Mouse (Mus musculus) MEL (cell line): Measurements from ENCODE around the gene Angptl8.

Source experiments
- CTCF ChIP-seq, 3 experiments: IDR thresholded peaks in 2 of 3; conservative IDR thresholded peaks in 1 of 3; 2 replicates each; pipeline ENCODE4 v1.5.1; 2011 to 2012; ENCODE audit warnings: low read length in 3 of 3, low read depth in 2 of 3, mild to moderate bottlenecking in 2 of 3, improper control_type of control experiment in 1 of 3, inconsistent platforms in 1 of 3, mixed read lengths in 1 of 3, moderate library complexity in 1 of 3; ENCODE audit not compliant: control insufficient read depth in 1 of 3, insufficient read depth in 1 of 3, poor library complexity in 1 of 3, severe bottlenecking in 1 of 3
- E2F4 ChIP-seq: IDR thresholded peaks from 2 replicates; pipeline ENCODE4 v1.6.1; 2011; ENCODE audit warnings: low read depth, low read length, improper control_type of control experiment, borderline replicate concordance
- EP300 ChIP-seq, 2 experiments: IDR thresholded peaks; 2 replicates each; pipeline ENCODE4 v1.6.1; 2011; ENCODE audit warnings: improper control_type of control experiment in 2 of 2, low read length in 2 of 2, low read depth in 1 of 2, mild to moderate bottlenecking in 1 of 2
- GATA1 ChIP-seq: IDR thresholded peaks from 2 replicates; pipeline ENCODE4 v1.6.1; 2011; ENCODE audit warnings: low read depth, low read length, improper control_type of control experiment
- MAX ChIP-seq: IDR thresholded peaks from 2 replicates; pipeline ENCODE4 v1.6.1; 2011; ENCODE audit warnings: low read length, improper control_type of control experiment
- MEF2A ChIP-seq: IDR thresholded peaks from 2 replicates; pipeline ENCODE4 v1.6.1; 2014; ENCODE audit warnings: low read depth, mild to moderate bottlenecking, inconsistent platforms, low read length, improper control_type of control experiment; ENCODE audit not compliant: poor library complexity, insufficient replicate concordance, severe bottlenecking; ENCODE audit errors: extremely low read depth
- MYC ChIP-seq: IDR thresholded peaks from 2 replicates; pipeline ENCODE4 v1.6.1; 2011; ENCODE audit warnings: low read depth, mild to moderate bottlenecking, low read length, improper control_type of control experiment, moderate library complexity
- RCOR1 ChIP-seq: IDR thresholded peaks from 2 replicates; pipeline ENCODE4 v1.6.1; 2012; ENCODE audit warnings: low read depth, mild to moderate bottlenecking, inconsistent platforms, low read length, improper control_type of control experiment
- SIN3A ChIP-seq: IDR thresholded peaks from 2 replicates; pipeline ENCODE4 v1.6.1; 2012; ENCODE audit warnings: low read length, improper control_type of control experiment, inconsistent platforms
- ZKSCAN1 ChIP-seq: IDR thresholded peaks from 2 replicates; pipeline ENCODE4 v1.6.1; 2012; ENCODE audit warnings: low read depth, mild to moderate bottlenecking, inconsistent platforms, low read length, improper control_type of control experiment, moderate library complexity

DNA sequence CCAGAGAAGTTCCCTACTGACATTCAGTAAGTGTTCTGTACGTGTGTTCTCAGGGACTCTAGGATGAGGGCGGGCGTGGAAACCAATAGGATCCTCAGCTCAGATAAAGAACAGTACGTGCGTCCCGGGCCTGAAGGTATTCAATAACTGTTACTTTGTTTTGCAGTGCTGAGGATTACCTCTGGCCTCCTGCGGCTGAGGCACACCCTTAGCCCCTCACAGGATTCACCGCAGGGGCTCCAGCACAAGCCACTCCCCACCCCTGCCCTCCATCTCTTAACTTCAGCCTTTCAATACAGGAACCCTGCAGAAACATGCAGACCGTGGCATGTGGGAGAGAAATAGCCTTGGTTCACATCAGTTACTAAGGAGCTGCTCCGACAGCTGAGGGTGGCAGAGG, 12.6 kb downstream of the Angptl8 start:
- no peak for TF ChIP-seq CTCF (IDR thresholded peaks at IDR 0.05 in 2 of 3, conservative IDR thresholded peaks at IDR 0.05 in 1 of 3; ENCODE audit: control insufficient read depth in 1 of 3, insufficient read depth in 1 of 3, low read depth in 2 of 3, low read length in 3 of 3, poor library complexity in 1 of 3, severe bottlenecking in 1 of 3)
- no peak for TF ChIP-seq EP300 (IDR thresholded peaks at IDR 0.05; ENCODE audit: low read depth in 1 of 2, low read length in 2 of 2)
- TF ChIP-seq MEF2A: no peak
- no peak for TF ChIP-seq E2F4
- no peak for TF ChIP-seq SIN3A
- TF ChIP-seq GATA1: no peak
- no peak for TF ChIP-seq ZKSCAN1
- no peak for TF ChIP-seq MAX
- TF ChIP-seq MYC: no peak
- no peak for TF ChIP-seq RCOR1
